Mouse (Mus musculus) adrenal gland, adult 10 weeks (tissue): ENCODE measurements around the gene Gm43517. TPM values are rescaled to one million over a fixed set of nuclear protein-coding genes. Genes with fewer than 3 reads are reported as not detected.

Source experiments
- polyA plus RNA-seq: library from polyadenylated mRNA; stranded (reverse); fragments of 350-450 nt; fragmentation: Illumina TruSeq; extraction: RNeasy Lipid Tissue Mini Kit (QIAGEN cat#74804); gene quantifications from one replicate; pipeline ENCODE4 v1.2.3, GENCODE M21; 2014; ENCODE audit warnings: low read depth, low replicate concordance

Gene Gm43517
- not detected for polyA plus RNA-seq

DNA sequence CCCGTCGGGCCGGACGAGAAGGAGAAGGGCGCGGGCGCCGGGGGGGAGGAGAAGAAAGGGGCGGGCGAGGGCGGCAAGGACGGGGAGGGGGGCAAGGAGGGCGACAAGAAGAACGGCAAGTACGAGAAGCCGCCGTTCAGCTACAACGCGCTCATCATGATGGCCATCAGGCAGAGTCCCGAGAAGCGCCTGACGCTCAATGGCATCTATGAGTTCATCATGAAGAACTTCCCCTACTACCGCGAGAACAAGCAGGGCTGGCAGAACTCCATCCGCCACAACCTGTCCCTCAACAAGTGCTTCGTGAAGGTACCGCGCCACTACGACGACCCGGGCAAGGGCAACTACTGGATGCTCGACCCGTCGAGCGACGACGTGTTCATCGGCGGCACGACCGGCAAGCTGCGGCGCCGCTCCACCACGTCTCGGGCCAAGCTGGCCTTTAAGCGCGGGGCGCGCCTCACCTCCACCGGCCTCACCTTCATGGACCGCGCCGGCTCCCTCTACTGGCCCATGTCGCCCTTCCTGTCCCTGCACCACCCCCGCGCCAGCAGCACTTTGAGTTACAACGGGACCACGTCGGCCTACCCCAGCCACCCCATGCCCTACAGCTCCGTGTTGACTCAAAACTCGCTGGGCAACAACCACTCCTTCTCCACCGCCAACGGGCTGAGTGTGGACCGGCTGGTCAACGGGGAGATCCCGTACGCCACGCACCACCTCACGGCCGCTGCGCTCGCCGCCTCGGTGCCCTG, at the start of gene Gm43517:
Gene Gm43517 (plus strand): TSS at position 299 of the 755 bp plus-strand sequence.

DNA sequence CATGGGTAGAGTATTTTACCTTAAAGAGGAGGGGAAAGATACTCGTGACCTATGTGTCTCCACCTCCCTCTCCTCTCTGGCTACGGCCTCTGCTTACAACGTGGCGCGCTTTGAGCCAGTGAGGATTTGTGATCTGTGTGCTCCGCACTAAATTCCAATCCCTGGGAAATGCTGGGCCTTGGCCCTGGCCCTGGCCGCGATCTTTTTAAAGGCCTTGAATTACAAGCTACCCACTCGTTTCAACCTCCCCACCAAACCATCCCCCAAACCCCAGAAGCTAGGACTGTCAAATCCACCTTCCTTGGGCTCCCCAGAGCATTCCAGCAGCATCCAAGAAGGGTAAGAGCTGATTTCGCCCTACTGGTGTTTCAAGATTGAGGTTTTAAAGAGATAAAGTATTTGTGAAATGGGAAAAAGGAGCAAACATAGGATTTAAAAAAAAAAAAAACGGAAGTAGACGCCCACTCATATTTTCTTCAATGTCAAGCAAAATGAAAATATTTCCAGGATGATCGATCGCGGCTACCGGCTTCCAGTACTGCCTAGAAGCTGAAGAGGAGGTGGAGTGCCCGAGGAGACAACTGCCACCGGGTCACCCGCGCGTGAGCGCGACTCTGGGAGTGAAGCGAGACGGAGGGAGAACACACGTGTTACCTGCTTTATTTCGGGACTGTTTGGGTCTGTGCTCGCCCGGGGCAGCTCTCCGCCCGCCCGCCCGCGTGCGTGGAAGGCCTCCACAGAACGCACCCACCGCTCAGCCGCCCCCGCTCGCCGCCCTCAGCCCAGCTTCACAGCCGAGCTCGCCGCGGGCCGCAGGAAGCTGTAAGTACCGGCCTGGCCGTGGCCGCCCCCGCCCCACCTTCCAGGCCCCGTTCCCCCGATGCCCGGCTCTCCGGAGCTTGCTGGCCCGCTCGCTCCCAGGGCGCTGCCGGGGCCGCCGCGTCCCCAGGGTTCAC, 2.1 kb upstream of the Gm43517 start, which contains the start of gene Foxg1:
Gene Foxg1 (plus strand): TSS at position 96 of the 956 bp plus-strand sequence.

Other genes with a start within 250 kb of the Gm43517 start
- not detected for gene Foxg1, start 2.5 kb upstream of the Gm43517 start, polyA plus RNA-seq